ENCODE assay signal across 8 mouse cellular contexts in genomic region chr1:39762025-39762370, GRCm38 (mm10). TPM values are rescaled to one million over a fixed set of nuclear protein-coding genes. Genes with fewer than 3 reads are reported as not detected.
DNase-seq lines count a peak whose midpoint lies in the region; ATAC-seq and TF ChIP-seq lines count a peak whose summit lies in the region.

No protein-coding gene starts in this region.

- TF ChIP-seq CTCF in Patski (IDR thresholded peaks at IDR 0.05): no peak

- no peaks in the 10 kb centered on the region for H3K36me3 ChIP-seq in hindbrain, embryonic 16.5 days (ENCODE audit: control insufficient read depth, insufficient read depth, low read length)

- no peaks in the 10 kb centered on the region for H3K9me3 ChIP-seq in hindbrain, embryonic 16.5 days (ENCODE audit: control insufficient read depth, low read length)

- H3K4me3 ChIP-seq in hindbrain, embryonic 16.5 days (ENCODE audit: low read length): no peak overlapping the region

- peak overlapping the region; percentile 39 for H3K4me2 ChIP-seq in hindbrain, embryonic 16.5 days (ENCODE audit: low read length)

- peaks cover 16% of the 10 kb centered on the region for H3K4me1 ChIP-seq in hindbrain, embryonic 16.5 days (ENCODE audit: control insufficient read depth, insufficient read depth, low read depth, low read length)

- H3K27me3 ChIP-seq in Patski: no peaks in the 10 kb centered on the region
- no peaks in the 10 kb centered on the region for H3K27me3 ChIP-seq in hindbrain, embryonic 16.5 days (replicated peaks; ENCODE audit: control insufficient read depth, insufficient read depth, low read length)

- DNase-seq in Patski (ENCODE audit: low read depth, low spot score): peak; percentile 86
- DNase-seq in gastrocnemius, postnatal 10 days: peak; percentile 68
- DNase-seq in left cerebral cortex, adult 11 months (ENCODE audit: low spot score): peak; percentile 76
- DNase-seq in lung, postnatal 14 days: peak; percentile 77
- peak; percentile 77 for DNase-seq in ovary, postnatal 36 days (ENCODE audit: low spot score)
- DNase-seq in urinary bladder, postnatal 10 days (ENCODE audit: low spot score): peak; percentile 28

- no peak overlapping the region for H3K9ac ChIP-seq in hindbrain, embryonic 16.5 days (ENCODE audit: low read depth, low read length)

- peak overlapping the region; percentile 73 for H3K27ac ChIP-seq in hindbrain, embryonic 16.5 days (ENCODE audit: low read depth, low read length)

- in situ Hi-C loops in Patski (cut with MboI; ENCODE audit: low pct_unique_long_range_greater_than_20kb): loop anchor here (10.0 to 25.0 kb wide), 3 partner anchors 203 to 625 kb away; no protein-coding TSS in a partner anchor

- peak; percentile 33 for ATAC-seq in Patski
- ATAC-seq in common myeloid progenitor, adult 5-6 weeks (replicated peaks; ENCODE audit: low read depth, poor library complexity, severe bottlenecking): peak; percentile 87
- ATAC-seq in hindbrain, embryonic 16.5 days: peak; percentile 75

- CTCF ChIA-PET in Patski (lab: Charles Lee): interaction anchor here (0.7 to 1.9 kb wide), 19 partner anchors 10 to 240 kb away, joined by 3 to 13 read pairs (median 3); no protein-coding TSS in a partner anchor

- POLR2A ChIA-PET in Patski (lab: Charles Lee): interaction anchor here (0.6 to 1.4 kb wide), 5 partner anchors 79 to 231 kb away, joined by 3 to 5 read pairs (median 4); no protein-coding TSS in a partner anchor

- 3% methylated on average over 10 of the region's 10 CpGs for WGBS in hindbrain, embryonic 16.5 days

RNA-seq across cellular contexts. Expression of gene Rfx8, which starts 41.2 kb away (rescaled TPM):
- not detected for polyA plus RNA-seq in Patski (2021)
- 0.27 TPM in 1 of 2 replicates, not detected in the other for total RNA-seq in common myeloid progenitor, adult 5-6 weeks (2017)
- under 1 TPM; 0.25 to 0.45 TPM for total RNA-seq in gastrocnemius, postnatal 10 days (2021)
- polyA plus RNA-seq in hindbrain, embryonic 16.5 days (2015; fragmentation: Nextera tagmentation; extraction: Ambion mirVana): 0.23 and 0.30 TPM in 2 replicates

RNA-seq across cellular contexts. Expression of gene Gm3646, which starts 43.1 kb away (rescaled TPM):
- polyA plus RNA-seq in Patski (2021): not detected
- not detected in 2 replicates for total RNA-seq in common myeloid progenitor, adult 5-6 weeks (2017)
- total RNA-seq in gastrocnemius, postnatal 10 days (2021): 1 to 10 TPM in 1 of 2 experiments, under 1 TPM in 1; 0.95 to 2.3 TPM
- not detected in 2 replicates for polyA plus RNA-seq in hindbrain, embryonic 16.5 days (2015; fragmentation: Nextera tagmentation; extraction: Ambion mirVana)

Comparison
In these comparisons a context has a peak if more than half of its experiments do, and no peak if none do; other contexts are left out.
1. ATAC-seq: peak in every context shown above with its lines; median percentile 87 in common myeloid progenitor, adult 5-6 weeks; 75 in hindbrain, embryonic 16.5 days; 33 in Patski.
2. DNase-seq: peak in every context shown above with its lines; median percentile 86 in Patski; 77 in lung, postnatal 14 days; 77 in ovary, postnatal 36 days; 76 in left cerebral cortex, adult 11 months; 68 in gastrocnemius, postnatal 10 days; 28 in urinary bladder, postnatal 10 days.